Mouse (Mus musculus): ENCODE measurements around the gene Atp1a4.

DNA sequence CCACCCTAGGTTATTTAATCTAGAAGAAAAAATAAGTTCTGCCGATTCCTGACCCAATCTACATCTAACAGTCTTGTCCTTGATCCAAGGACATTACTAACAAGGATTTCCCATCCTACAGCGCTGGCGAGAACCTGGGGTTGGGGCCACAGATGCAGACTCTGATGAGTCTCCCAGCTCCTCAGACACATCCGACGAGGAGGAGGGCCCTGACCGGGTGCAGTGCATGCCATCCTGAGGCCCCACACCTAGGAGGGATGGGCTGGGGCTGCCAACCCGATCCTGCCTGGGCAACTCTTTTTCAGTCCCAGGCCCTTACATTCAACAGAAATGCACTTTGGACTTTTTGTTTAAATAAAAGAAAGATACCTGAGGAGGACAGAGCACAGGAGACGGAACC lies 63.8 kb downstream of the Atp1a4 start:
- no peak for TF ChIP-seq CTCF (IDR thresholded peaks at IDR 0.05; ENCODE audit: low read depth, low read length)
- no peak for TF ChIP-seq GATA1 (IDR thresholded peaks at IDR 0.05; ENCODE audit: borderline replicate concordance, low read length)
- TF ChIP-seq POLR2AphosphoS5 (IDR thresholded peaks at IDR 0.05; ENCODE audit: insufficient replicate concordance, low read depth, low read length) = no peak
